Mouse (Mus musculus): ENCODE measurements around the gene Capn9.

- TF ChIP-seq GATA1 (IDR thresholded peaks at IDR 0.05; ENCODE audit: low read length) = no peak
- no peak for TF ChIP-seq TAL1 (IDR thresholded peaks at IDR 0.05; ENCODE audit: low read length)
These were observed 65.7 kb downstream of the Capn9 start for GRCm38 (mm10) chr8:124641599-124641998.

All from erythroblast, embryonic 14.5 days (primary cell).